Mouse (Mus musculus) spleen, postnatal 14 days (tissue): ENCODE results near the gene Jag1.

Experiments used
- DNase-seq, 2 experiments: peaks; one replicate each; pipeline ENCODE4 v3.0.0; 2021 to 2022; ENCODE audit warnings: low spot score in 2 of 2

Gene Jag1

GRCm38 (mm10) chr2:137116025-137116674, at the start of gene Jag1:
Jag1 (minus strand) TSS chr2:137116644.
- DNase-seq, result no peak

- DNase-seq, result no peak
Measured at GRCm38 (mm10) chr2:137156018-137156417, 39.6 kb upstream of the Jag1 start.

GRCm38 (mm10) chr2:137153825-137154224, 37.4 kb upstream of the Jag1 start:
- no peak for DNase-seq

- DNase-seq, result no peak
Measured at GRCm38 (mm10) chr2:137153172-137153667, 36.8 kb upstream of the Jag1 start.

GRCm38 (mm10) chr2:137150953-137151352, 34.5 kb upstream of the Jag1 start:
- DNase-seq, result no peak

- no peak for DNase-seq
Measured at GRCm38 (mm10) chr2:137146938-137147666, 30.7 kb upstream of the Jag1 start.

GRCm38 (mm10) chr2:137138063-137138462, 21.6 kb upstream of the Jag1 start:
- no peak for DNase-seq

GRCm38 (mm10) chr2:137134035-137134434, 17.6 kb upstream of the Jag1 start:
- no peak for DNase-seq

- DNase-seq, result no peak
Measured at GRCm38 (mm10) chr2:137124861-137125260, 8.4 kb upstream of the Jag1 start.

GRCm38 (mm10) chr2:137117321-137117690, 862 bp upstream of the Jag1 start:
- peak; percentile 21 to 44 for DNase-seq

GRCm38 (mm10) chr2:137116675-137117320, 354 bp upstream of the Jag1 start:
- DNase-seq, result peak; percentile 28 to 40

- no peak for DNase-seq
Measured at GRCm38 (mm10) chr2:137115241-137116024, 1.0 kb downstream of the Jag1 start.

GRCm38 (mm10) chr2:137114248-137115096, 2.0 kb downstream of the Jag1 start:
- DNase-seq, result peak in 1 of 2 experiments; percentile 25

- DNase-seq, result no peak
Measured at GRCm38 (mm10) chr2:137113288-137114061, 3.0 kb downstream of the Jag1 start.

- no peak for DNase-seq
Measured at GRCm38 (mm10) chr2:137110214-137110898, 6.1 kb downstream of the Jag1 start.

- no peak for DNase-seq
Measured at GRCm38 (mm10) chr2:137109321-137110213, 6.9 kb downstream of the Jag1 start.

- no peak for DNase-seq
Measured at GRCm38 (mm10) chr2:137107946-137108345, 8.5 kb downstream of the Jag1 start.

- no peak for DNase-seq
Measured at GRCm38 (mm10) chr2:137107203-137107602, 9.2 kb downstream of the Jag1 start.
